Mouse (Mus musculus): ENCODE measurements around the gene Myrfl. TPM values are rescaled to one million over a fixed set of nuclear protein-coding genes. Genes with fewer than 3 reads are reported as not detected.

Gene Myrfl
- polyA plus RNA-seq (2012; rRNA removed; ENCODE audit: low replicate concordance): 0.06 and 0.08 TPM in 2 replicates

GRCm38 (mm10) chr10:116896336-116897177 is at the start of gene Myrfl:
TSS of gene Myrfl (minus strand) at chr10:116896919.

Other genes with a start within 250 kb of the Myrfl start
- 136 and 147 TPM in 2 replicates for gene Rab3ip, start 53.9 kb upstream of the Myrfl start, polyA plus RNA-seq (2012; rRNA removed; ENCODE audit: low replicate concordance)
- gene Gm10271, start 75.7 kb upstream of the Myrfl start, polyA plus RNA-seq (2012; rRNA removed; ENCODE audit: low replicate concordance): not detected in 2 replicates
- gene Best3, start 89.4 kb upstream of the Myrfl start, polyA plus RNA-seq (2012; rRNA removed; ENCODE audit: low replicate concordance): 0.17 and 1.3 TPM in 2 replicates
- not detected in 2 replicates for gene Lrrc10, start 148.4 kb upstream of the Myrfl start, polyA plus RNA-seq (2012; rRNA removed; ENCODE audit: low replicate concordance)
- 39.4 and 67.8 TPM in 2 replicates for gene Cct2, start 166.9 kb upstream of the Myrfl start, polyA plus RNA-seq (2012; rRNA removed; ENCODE audit: low replicate concordance)

Measured in mammary gland, adult 2 months (tissue).